Comparison of ENCODE assay signal across 36 mouse cellular contexts in the genomic region with DNA sequence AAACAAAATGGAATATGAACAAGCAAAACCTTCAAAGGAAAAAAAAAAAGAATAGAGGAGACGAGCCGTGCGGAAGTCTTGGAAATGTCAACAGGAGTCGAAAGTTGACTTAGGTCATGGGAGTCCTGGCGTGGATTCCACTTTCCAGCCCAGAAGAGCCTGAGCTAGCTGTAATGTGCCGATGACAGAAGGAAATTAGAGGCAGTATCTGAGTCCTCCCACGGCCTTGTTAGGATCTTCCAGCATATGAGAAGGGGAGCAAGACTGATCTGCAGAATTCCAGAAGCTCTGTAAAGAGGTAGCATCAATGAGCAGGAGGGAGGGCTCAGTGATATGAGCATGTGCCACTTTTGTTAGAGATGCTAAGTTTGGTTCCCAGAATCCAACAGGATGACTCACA. TPM values are rescaled to one million over a fixed set of nuclear protein-coding genes. Genes with fewer than 3 reads are reported as not detected.
DNase-seq lines count a peak whose midpoint lies in the region; ATAC-seq and TF ChIP-seq lines count a peak whose summit lies in the region.
"Had no signal": no experiment of that assay in that cellular context is flagged by ENCODE, and none has a peak within 500 bp of the region (broad histone marks: within the 10 kb centered on the region; RNA-seq: fewer than 3 reads in every experiment).

No protein-coding gene starts in this region.

- H3K4me2 ChIP-seq in kidney, postnatal 0 days (ENCODE audit: low read length): no peak overlapping the region
- H3K4me2 ChIP-seq: embryonic facial prominence, embryonic 12.5 days; embryonic facial prominence, embryonic 15.5 days; forebrain, embryonic 12.5 days; forebrain, embryonic 15.5 days; hindbrain, embryonic 14.5 days had no signal

- H3K27me3 ChIP-seq in heart, embryonic 10.5 days (ENCODE audit: insufficient read depth, poor library complexity, severe bottlenecking): no peaks in the 10 kb centered on the region
- H3K27me3 ChIP-seq in kidney, postnatal 0 days (ENCODE audit: insufficient read depth, low read length): no peaks in the 10 kb centered on the region
- H3K27me3 ChIP-seq: CH12.LX; embryonic facial prominence, embryonic 12.5 days; embryonic facial prominence, embryonic 15.5 days; forebrain, embryonic 12.5 days; forebrain, embryonic 15.5 days; Patski had no signal

- TF ChIP-seq CTCF in kidney, postnatal 0 days (IDR thresholded peaks at IDR 0.05; ENCODE audit: low read depth): no peak

- H3K9me3 ChIP-seq in heart, embryonic 10.5 days: no peaks in the 10 kb centered on the region
- no peaks in the 10 kb centered on the region for H3K9me3 ChIP-seq in kidney, postnatal 0 days (replicated peaks; ENCODE audit: low read length)
- H3K9me3 ChIP-seq: embryonic facial prominence, embryonic 12.5 days; embryonic facial prominence, embryonic 15.5 days; forebrain, embryonic 12.5 days; forebrain, embryonic 15.5 days had no signal

- H3K9ac ChIP-seq in kidney, postnatal 0 days (ENCODE audit: low read depth, low read length): no peak overlapping the region
- H3K9ac ChIP-seq: embryonic facial prominence, embryonic 12.5 days; embryonic facial prominence, embryonic 15.5 days; forebrain, embryonic 12.5 days; forebrain, embryonic 15.5 days; hindbrain, embryonic 14.5 days had no signal

- intact Hi-C loops in heart, postnatal 25 days (cut with DNase I): no loop called here
- intact Hi-C loops in heart, postnatal 10 days (cut with DNase I): no loop called here
- intact Hi-C loops in heart, postnatal 14 days (cut with DNase I): no loop called here
- intact Hi-C loops in gastrocnemius, postnatal 36 days (cut with DNase I): no loop called here

- no peak for ATAC-seq in kidney, postnatal 0 days (replicated peaks; ENCODE audit: low FRiP score, low read depth)
- ATAC-seq: forebrain, embryonic 15.5 days; hindbrain, postnatal 0 days; inflammation-experienced regulatory T-cells, adult 6 months; intestine, embryonic 16.5 days; Patski had no signal

- DNase-seq in heart, adult 18-20 months: peak; percentile 19 to 39
- DNase-seq in heart, postnatal 25 days (ENCODE audit: low spot score): no peak
- DNase-seq in heart, postnatal 10 days: peak; percentile 25 to 32
- DNase-seq in heart, embryonic 10.5 days (ENCODE audit: low spot score): no peak
- DNase-seq in kidney, postnatal 0 days (ENCODE audit: low spot score): no peak
- DNase-seq in kidney, postnatal 14 days: no peak
- DNase-seq in heart, postnatal 14 days: peak; percentile 12 to 22
- DNase-seq in gastrocnemius, postnatal 36 days: no peak
- DNase-seq: adrenal gland, postnatal 10 days; adrenal gland, postnatal 36 days; B cell, adult 2 months; cerebellum, adult 11 months; cerebellum, adult 2 months; cerebellum, adult 9-11 months; cerebellum, postnatal 25 days; gastrocnemius, postnatal 25 days; kidney, adult 8-10 months had no signal

- no peaks in the 10 kb centered on the region for H3K36me3 ChIP-seq in heart, embryonic 10.5 days
- no peaks in the 10 kb centered on the region for H3K36me3 ChIP-seq in kidney, postnatal 0 days (ENCODE audit: insufficient read depth, low read length)
- H3K36me3 ChIP-seq: embryonic facial prominence, embryonic 12.5 days; embryonic facial prominence, embryonic 15.5 days; forebrain, embryonic 12.5 days; forebrain, embryonic 15.5 days; G1E had no signal

- no peak overlapping the region for H3K27ac ChIP-seq in heart, embryonic 10.5 days
- H3K27ac ChIP-seq in kidney, postnatal 0 days: 0 out of 2 replicates have a peak overlapping the region, but pooled peaks have one; percentile 15
- H3K27ac ChIP-seq: embryonic facial prominence, embryonic 12.5 days; embryonic facial prominence, embryonic 15.5 days; forebrain, embryonic 12.5 days; forebrain, embryonic 15.5 days; hindbrain, embryonic 14.5 days; hindbrain, postnatal 0 days had no signal

- 0 out of 2 replicates have a peak, but pooled peaks cover 4% of the 10 kb centered on the region for H3K4me1 ChIP-seq in heart, embryonic 10.5 days
- no peaks in the 10 kb centered on the region for H3K4me1 ChIP-seq in kidney, postnatal 0 days (replicated peaks; ENCODE audit: insufficient read depth, low read length)
- H3K4me1 ChIP-seq: embryonic facial prominence, embryonic 12.5 days; embryonic facial prominence, embryonic 15.5 days; forebrain, embryonic 12.5 days; forebrain, embryonic 15.5 days had no signal

- no peak overlapping the region for H3K4me3 ChIP-seq in heart, embryonic 10.5 days
- no peak overlapping the region for H3K4me3 ChIP-seq in kidney, postnatal 0 days (replicated peaks; ENCODE audit: low read depth, low read length)
- H3K4me3 ChIP-seq: embryonic facial prominence, embryonic 12.5 days; embryonic facial prominence, embryonic 15.5 days; erythroblast, embryonic 14.5 days; forebrain, embryonic 12.5 days; forebrain, embryonic 15.5 days had no signal

- WGBS in heart, embryonic 10.5 days: 65% methylated on average over 7 of the region's 7 CpGs
- WGBS in kidney, postnatal 0 days: 45% methylated on average over 7 of the region's 7 CpGs

RNA-seq across cellular contexts. Expression of gene Kcnj1, which starts 3.7 kb away (rescaled TPM):
- not detected for total RNA-seq in heart, adult 18-20 months (2021)
- total RNA-seq in heart, postnatal 25 days (2021): not detected
- total RNA-seq in heart, postnatal 10 days (2021): not detected
- not detected in 2 replicates for polyA plus RNA-seq in heart, embryonic 10.5 days (2016; fragmentation: Nextera tagmentation; extraction: Ambion mirVana)
- polyA plus RNA-seq in kidney, postnatal 0 days (2015; fragmentation: Nextera tagmentation; extraction: Ambion mirVana): 35.9 and 38.7 TPM in 2 replicates
- total RNA-seq in heart, postnatal 14 days (2021): not detected
- not detected for total RNA-seq in gastrocnemius, postnatal 36 days (2021)
- total RNA-seq: adrenal gland, adult 18-20 months; adrenal gland, postnatal 10 days; adrenal gland, postnatal 36 days; common myeloid progenitor, adult 5-6 weeks; gastrocnemius, adult 8-10 months; gastrocnemius, postnatal 25 days; granulocyte monocyte progenitor cell, adult 5-6 weeks; hindbrain, postnatal 0 days had no signal
- polyA plus RNA-seq: cerebellum, adult 2 months; embryonic facial prominence, embryonic 12.5 days; erythroblast, embryonic 14.5 days; forebrain, embryonic 12.5 days; forebrain, embryonic 15.5 days; G1E; heart, embryonic 14.5 days; heart, postnatal 0 days; hindbrain, embryonic 11.5 days; hindbrain, postnatal 0 days; inflammation-experienced regulatory T-cells, adult 6 months; intestine, embryonic 16.5 days had no signal

RNA-seq across cellular contexts. Expression of gene Kcnj5, which starts 31.9 kb away (rescaled TPM):
- 10 to 100 TPM; 45.4 to 49.0 TPM for total RNA-seq in heart, adult 18-20 months (2021)
- total RNA-seq in heart, postnatal 25 days (2021): 10 to 100 TPM; 50.8 to 56.0 TPM
- total RNA-seq in heart, postnatal 10 days (2021): 10 to 100 TPM; 46.4 to 48.2 TPM
- 24.1 and 40.0 TPM in 2 replicates for polyA plus RNA-seq in heart, embryonic 10.5 days (2016; fragmentation: Nextera tagmentation; extraction: Ambion mirVana)
- polyA plus RNA-seq in kidney, postnatal 0 days (2015; fragmentation: Nextera tagmentation; extraction: Ambion mirVana): 2.4 TPM in 2 replicates
- total RNA-seq in heart, postnatal 14 days (2021): 10 to 100 TPM; 47.0 to 54.0 TPM
- total RNA-seq in gastrocnemius, postnatal 36 days (2021): not detected
- total RNA-seq: CH12.LX; gastrocnemius, adult 8-10 months; gastrocnemius, postnatal 25 days had no signal
- polyA plus RNA-seq: erythroblast, embryonic 14.5 days; G1E; inflammation-experienced regulatory T-cells, adult 6 months; Patski had no signal

Comparison
In these comparisons a context has a peak if more than half of its experiments do, and no peak if none do; other contexts are left out.
1. DNase-seq: peak in heart, adult 18-20 months (2 of 2), heart, postnatal 10 days (2 of 2) and heart, postnatal 14 days (2 of 2); none in heart, postnatal 25 days (single experiment), heart, embryonic 10.5 days (single experiment), kidney, postnatal 0 days (single experiment), kidney, postnatal 14 days (single experiment) and gastrocnemius, postnatal 36 days (0 of 2).
2. RNA of gene Kcnj5, which starts 31.9 kb away (total RNA-seq): 50.8 to 56.0 TPM in heart, postnatal 25 days, 47.0 to 54.0 TPM in heart, postnatal 14 days, 45.4 to 49.0 TPM in heart, adult 18-20 months and 46.4 to 48.2 TPM in heart, postnatal 10 days; not detected in gastrocnemius, postnatal 36 days; every median in the first group is over 10 times any median in the second.